Mouse (Mus musculus) hindbrain, embryonic 14.5 days (tissue): ENCODE measurements around the gene Spata21. TPM values are rescaled to one million over a fixed set of nuclear protein-coding genes. Genes with fewer than 3 reads are reported as not detected.
A peak's percentile ranks its signal among the peaks of the same experiment; 100 is the strongest.

Experiments used
- ATAC-seq: fragments of 200-750 bp; cut with Nextera tagmentation; 2 replicates; pipeline ENCODE4 v1.8.0; 2017; ENCODE audit warnings: moderate number of reproducible peaks, mild to moderate bottlenecking, moderate TSS enrichment, moderate library complexity; ENCODE audit not compliant: low FRiP score
- DNase-seq: peaks from one replicate; pipeline ENCODE4 v3.0.0-alpha.2; 2015; ENCODE audit warnings: low spot score
- H3K27ac ChIP-seq: fragments of 300-500 bp; sonication (generic); 2 replicates; pipeline ENCODE4 v1.5.1; 2014; ENCODE audit warnings: mild to moderate bottlenecking, moderate library complexity
- H3K27me3 ChIP-seq: fragments of 300-500 bp; sonication (generic); 2 replicates; pipeline ENCODE4 v1.6.1; 2014; ENCODE audit warnings: mild to moderate bottlenecking, low read length, mixed read lengths; ENCODE audit not compliant: control insufficient read depth, insufficient read depth
- H3K36me3 ChIP-seq: fragments of 300-500 bp; sonication (generic); replicated peaks from 2 replicates; pipeline ENCODE4 v1.6.1; 2014; ENCODE audit not compliant: control insufficient read depth, insufficient read depth
- H3K4me1 ChIP-seq: fragments of 300-500 bp; sonication (generic); replicated peaks from 2 replicates; pipeline ENCODE4 v1.6.1; 2014; ENCODE audit warnings: antibody characterized with exemption, low read length, mixed read lengths; ENCODE audit not compliant: control insufficient read depth, insufficient read depth
- H3K4me2 ChIP-seq: fragments of 300-500 bp; sonication (generic); replicated peaks from 2 replicates; pipeline ENCODE4 v1.6.1; 2014; ENCODE audit warnings: mild to moderate bottlenecking, moderate library complexity
- H3K4me3 ChIP-seq: fragments of 300-500 bp; sonication (generic); replicated peaks from 2 replicates; pipeline ENCODE4 v1.5.1; 2014; ENCODE audit warnings: mild to moderate bottlenecking, low read length
- H3K9ac ChIP-seq: fragments of 300-500 bp; sonication (generic); 2 replicates; pipeline ENCODE4 v1.6.1; 2014
- H3K9me3 ChIP-seq: fragments of 300-500 bp; sonication (generic); 2 replicates; pipeline ENCODE4 v1.6.1; 2016; ENCODE audit warnings: low read length; ENCODE audit not compliant: control insufficient read depth
- WGBS: fragments of 180-500 bp; shearing (Covaris S2); extraction: QIAGEN DNeasy Blood & Tissue Kit; methylation state at CpG from one replicate; pipeline ENCODE4 v1.1.7; 2014; 5-methylcytosine and 5-hydroxymethylcytosine counted together
- polyA plus RNA-seq: library from polyadenylated mRNA; unstranded; fragments of >200 nt; fragmentation: Nextera tagmentation; extraction: Ambion mirVana; gene quantifications from 2 replicates; pipeline ENCODE4 v1.2.1, GENCODE M21; 2014

Gene Spata21
- polyA plus RNA-seq = 0.46 and 0.96 TPM in 2 replicates

DNA sequence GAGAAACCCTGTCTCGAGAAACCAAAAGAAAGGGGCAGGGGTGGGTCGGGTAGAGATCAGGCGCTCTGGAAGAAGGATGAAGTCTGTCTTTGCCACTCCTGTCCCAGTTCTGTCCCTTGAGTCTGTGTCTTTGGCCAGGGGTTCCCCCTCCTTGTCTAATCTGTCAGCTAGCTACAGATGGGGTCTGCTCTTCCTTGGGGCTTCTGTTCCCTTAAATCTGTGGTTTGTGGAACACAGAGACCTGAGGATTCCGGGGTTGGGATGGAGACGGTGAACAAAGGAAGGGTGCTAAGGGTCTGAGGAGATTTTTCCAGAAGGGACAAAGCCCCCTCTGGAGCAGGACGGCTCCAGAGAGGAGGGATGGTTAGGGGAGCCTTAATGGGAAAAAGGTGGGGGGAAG lies at the start of gene Spata21:
Spata21 (plus strand) TSS at position 301 of the 400 bp plus-strand sequence.
- Histone ChIP-seq H3K27me3 (no peaks in the 10 kb centered on the region), H3K36me3 (no peaks in the 10 kb centered on the region), H3K9me3 (no peaks in the 10 kb centered on the region), H3K4me1 (no peaks in the 10 kb centered on the region), H3K4me3 (no peak within 1 kb of the TSS), H3K27ac (no peak within 1 kb of the TSS), H3K4me2 (no peak within 1 kb of the TSS), H3K9ac (no peak within 1 kb of the TSS)
- 80% methylated on average over 6 of the region's 6 CpGs for WGBS
- DNase-seq (no peak), ATAC-seq (no peak)

DNA sequence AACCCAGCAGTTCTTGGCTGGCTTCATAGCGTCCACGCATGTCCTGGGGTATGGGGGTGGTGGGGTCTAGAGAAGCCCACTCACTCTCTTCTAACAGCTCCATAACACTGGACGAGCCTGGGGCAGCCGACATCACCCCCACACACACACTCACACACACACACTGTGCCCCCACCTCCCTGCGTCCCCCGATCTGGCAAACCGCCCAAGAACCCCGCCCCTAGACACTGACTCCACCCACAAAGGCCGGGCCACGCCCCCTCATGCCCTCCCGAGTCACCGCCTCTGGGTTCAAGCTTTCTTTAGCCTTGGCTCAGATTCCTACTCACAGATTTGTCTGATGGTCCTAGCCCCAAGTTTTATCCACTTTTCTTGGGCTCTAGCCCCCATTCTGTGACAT lies 47.0 kb upstream of the Spata21 start:
- 51% methylated on average over 12 of the region's 12 CpGs for WGBS
- H3K27ac ChIP-seq = no peak overlapping the region

DNA sequence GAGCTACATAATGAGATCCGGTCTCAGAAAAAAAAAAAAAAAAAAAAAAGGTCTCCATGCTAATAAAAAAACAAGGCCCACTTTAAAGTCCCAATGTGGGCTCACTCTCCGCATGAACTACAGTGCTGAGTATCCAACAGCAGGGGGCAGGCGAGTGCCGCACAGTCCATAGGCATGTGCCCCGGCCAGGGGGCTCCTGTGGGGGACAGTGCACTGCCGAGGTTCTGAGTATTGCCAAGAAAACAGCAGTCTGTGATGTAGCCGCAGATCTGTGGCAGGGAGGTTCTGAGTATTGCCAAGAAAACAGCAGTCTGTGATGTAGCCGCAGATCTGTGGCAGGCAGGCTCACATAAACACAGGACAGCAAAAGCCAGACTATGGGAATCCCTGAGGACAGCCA lies 43.3 kb upstream of the Spata21 start:
- H3K36me3 ChIP-seq = peaks cover 24% of the 10 kb centered on the region
- no peak overlapping the region for H3K4me2 ChIP-seq
- H3K27me3 ChIP-seq = no peaks in the 10 kb centered on the region
- H3K9me3 ChIP-seq = no peaks in the 10 kb centered on the region
- ATAC-seq (0 out of 2 replicates have a peak, but pooled peaks have one; percentile 29), DNase-seq (peak; percentile 77)
- 0 out of 2 replicates have a peak overlapping the region, but pooled peaks have one; percentile 17 for H3K27ac ChIP-seq
- no peak overlapping the region for H3K9ac ChIP-seq
- peaks cover 17% of the 10 kb centered on the region for H3K4me1 ChIP-seq
- H3K4me3 ChIP-seq = no peak overlapping the region
- WGBS = 14% methylated on average over 8 of the region's 8 CpGs

More for the DNA sequence above, 47.0 kb upstream of the Spata21 start:
- Histone ChIP-seq H3K9me3 (no peaks in the 10 kb centered on the region), H3K27me3 (no peaks in the 10 kb centered on the region), H3K36me3 (peaks cover 48% of the 10 kb centered on the region), H3K4me1 (no peaks in the 10 kb centered on the region), H3K4me3 (no peak overlapping the region), H3K4me2 (no peak overlapping the region), H3K9ac (no peak overlapping the region)
- ATAC-seq (no peak), DNase-seq (no peak)

DNA sequence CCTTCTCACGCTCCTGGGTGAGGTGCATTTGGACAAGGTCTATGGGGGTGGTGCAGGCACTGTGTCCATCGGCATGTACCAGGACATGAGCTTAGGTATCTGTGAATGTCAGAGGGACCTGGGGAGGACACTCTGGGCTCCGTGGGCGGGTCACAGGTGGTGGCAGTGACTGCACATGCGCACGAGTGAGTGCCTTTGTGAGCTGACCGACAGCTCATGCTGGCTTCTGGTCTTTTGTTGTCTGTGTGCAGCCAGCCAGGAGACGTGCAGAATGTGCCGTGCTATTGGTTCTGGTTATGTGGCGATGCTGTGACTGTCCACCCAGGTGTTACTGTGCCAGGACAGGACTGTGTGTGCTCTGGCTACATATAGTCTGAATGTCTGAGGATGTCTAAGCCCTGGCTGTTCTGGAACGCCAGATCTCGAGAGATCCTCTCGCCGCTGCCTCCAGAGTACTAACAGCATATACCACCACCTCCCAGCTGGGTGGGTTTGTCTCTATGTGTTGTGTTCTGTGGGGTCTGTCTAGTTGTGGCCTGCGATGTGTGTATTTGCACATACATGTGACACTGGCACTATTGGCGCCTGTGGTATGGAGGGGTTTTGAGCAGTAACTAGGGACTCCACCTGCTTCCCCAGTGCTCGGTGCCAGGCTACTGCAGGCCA lies 39.2 kb upstream of the Spata21 start:
- Histone ChIP-seq H3K9ac (peak overlapping the region; percentile 49), H3K27me3 (no peaks in the 10 kb centered on the region), H3K4me2 (peak overlapping the region; percentile 35), H3K36me3 (0 out of 2 replicates have a peak, but pooled peaks cover 6% of the 10 kb centered on the region), H3K4me1 (peaks cover 34% of the 10 kb centered on the region), H3K4me3 (no peak overlapping the region), H3K9me3 (no peaks in the 10 kb centered on the region), H3K27ac (peak overlapping the region; percentile 95)
- 22% methylated on average over 17 of the region's 17 CpGs for WGBS
- ATAC-seq (peak; percentile 25), DNase-seq (peak; percentile 48)

DNA sequence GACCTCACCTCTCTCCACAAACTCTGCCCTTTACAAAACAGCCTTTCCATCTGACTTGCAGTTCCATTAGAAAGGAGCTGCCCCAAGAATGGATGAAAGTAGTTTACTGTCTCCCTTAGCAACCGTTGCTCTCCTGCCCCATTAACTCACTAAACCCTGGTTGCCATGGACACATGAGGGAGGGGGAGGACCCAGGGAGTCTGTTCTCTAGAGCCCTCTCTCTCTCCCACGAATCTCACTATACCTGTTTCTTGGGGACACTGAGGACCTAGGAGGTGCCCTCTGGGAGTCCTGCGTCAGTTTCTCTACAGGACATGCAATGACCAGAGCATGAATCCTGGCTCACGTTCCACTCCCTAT lies 38.7 kb upstream of the Spata21 start:
- peak overlapping the region; percentile 49 for H3K9ac ChIP-seq
- WGBS = 16% methylated on average over 4 of the region's 4 CpGs
- DNase-seq (peak; percentile 87), ATAC-seq (peak; percentile 71)
- no peaks in the 10 kb centered on the region for H3K9me3 ChIP-seq
- H3K4me1 ChIP-seq = peaks cover 37% of the 10 kb centered on the region
- no peaks in the 10 kb centered on the region for H3K27me3 ChIP-seq
- H3K36me3 ChIP-seq = 0 out of 2 replicates have a peak, but pooled peaks cover 6% of the 10 kb centered on the region
- peak overlapping the region; percentile 35 for H3K4me2 ChIP-seq
- H3K4me3 ChIP-seq = no peak overlapping the region
- peak overlapping the region; percentile 95 for H3K27ac ChIP-seq

DNA sequence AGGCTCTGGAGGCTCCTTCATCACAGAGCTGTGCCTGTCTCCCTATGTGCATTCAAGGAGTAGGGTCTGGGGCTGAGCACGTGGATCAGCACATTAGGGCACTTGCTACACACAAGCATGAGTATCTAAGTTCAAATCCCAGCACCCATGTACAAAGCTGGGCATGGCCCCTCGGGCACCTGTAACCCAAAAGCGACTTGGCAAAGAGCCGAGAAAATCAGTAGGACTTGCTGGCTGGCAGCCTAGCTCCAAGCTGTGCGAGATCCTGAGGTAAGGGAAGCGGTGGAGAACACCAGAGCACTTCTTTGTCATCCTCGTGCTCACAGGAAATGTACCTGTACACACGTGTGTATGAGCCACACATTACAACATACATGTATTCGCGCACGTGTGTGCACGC lies 35.7 kb upstream of the Spata21 start:
- H3K4me2 ChIP-seq = no peak overlapping the region
- no peaks in the 10 kb centered on the region for H3K27me3 ChIP-seq
- no peak overlapping the region for H3K4me3 ChIP-seq
- 80% methylated on average over 12 of the region's 12 CpGs for WGBS
- no peaks in the 10 kb centered on the region; the same call in 1 of the 2 replicates for H3K36me3 ChIP-seq
- no peak overlapping the region for H3K9ac ChIP-seq
- DNase-seq (no peak), ATAC-seq (no peak)
- H3K9me3 ChIP-seq = no peaks in the 10 kb centered on the region
- peaks cover 37% of the 10 kb centered on the region for H3K4me1 ChIP-seq
- H3K27ac ChIP-seq = no peak overlapping the region

DNA sequence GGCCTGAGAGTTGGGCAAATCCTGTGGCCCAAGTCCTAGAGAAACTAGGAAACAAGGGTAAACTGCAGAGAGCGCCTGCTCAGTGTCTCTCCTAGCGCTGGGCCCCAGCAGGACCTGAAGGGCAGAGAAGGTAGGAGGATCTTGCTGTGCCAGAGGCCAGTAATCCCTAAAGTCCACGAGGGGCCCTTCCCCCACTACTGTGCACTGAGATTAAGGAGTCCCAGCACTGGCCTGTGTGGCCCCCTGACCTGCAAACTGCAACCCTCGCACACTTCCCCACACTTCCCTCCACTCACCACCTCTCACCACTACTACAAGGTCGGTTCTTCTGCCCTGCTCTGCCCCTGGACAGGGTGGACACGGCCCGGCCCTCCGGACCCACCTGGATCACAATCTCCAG lies 35.0 kb upstream of the Spata21 start:
- 49% methylated on average over 8 of the region's 8 CpGs for WGBS
- 0 out of 2 replicates have a peak overlapping the region, but pooled peaks have one; percentile 10 for H3K4me3 ChIP-seq
- DNase-seq (no peak), ATAC-seq (no peak; the same call in 1 of the 2 replicates)
- H3K4me1 ChIP-seq = peaks cover 37% of the 10 kb centered on the region
- H3K9ac ChIP-seq = peak overlapping the region; percentile 46; the same call in 1 of the 2 replicates
- no peaks in the 10 kb centered on the region for H3K9me3 ChIP-seq
- no peaks in the 10 kb centered on the region for H3K27me3 ChIP-seq
- H3K36me3 ChIP-seq = no peaks in the 10 kb centered on the region; the same call in 1 of the 2 replicates
- H3K27ac ChIP-seq = peak overlapping the region; percentile 86
- H3K4me2 ChIP-seq = peak overlapping the region; percentile 48

DNA sequence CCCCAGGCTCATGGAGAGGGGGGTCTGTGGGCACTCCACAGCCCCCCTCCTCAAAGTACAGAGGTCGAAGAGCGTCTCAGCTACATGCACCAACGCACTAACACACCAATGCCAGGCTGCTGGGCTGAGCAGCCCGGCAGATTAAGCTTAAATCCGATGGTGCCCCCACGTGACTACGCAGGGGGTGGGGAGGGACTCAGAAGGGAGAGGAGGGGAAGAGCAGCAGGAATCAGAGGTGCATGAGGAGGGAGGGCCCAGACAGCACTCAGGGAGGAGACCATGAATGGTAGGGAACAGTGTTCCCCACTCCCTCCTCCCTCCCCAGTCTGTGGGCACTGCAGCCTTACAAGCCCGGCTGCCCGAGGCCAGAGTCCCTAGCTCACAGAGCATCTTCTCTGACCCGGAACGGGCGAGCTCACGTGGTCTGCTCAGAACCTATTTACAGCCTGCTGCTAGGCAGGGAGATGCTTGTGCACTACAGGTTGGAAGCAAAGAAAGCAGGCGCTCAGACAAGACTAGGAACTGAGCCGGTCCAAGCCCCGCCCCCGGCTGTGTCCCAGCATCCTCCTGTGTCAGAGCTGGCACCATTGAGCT lies 34.5 kb upstream of the Spata21 start:
- 24% methylated on average over 17 of the region's 17 CpGs for WGBS
- H3K4me3 ChIP-seq = 0 out of 2 replicates have a peak overlapping the region, but pooled peaks have one; percentile 10
- DNase-seq (peak; percentile 62), ATAC-seq (peak; percentile 47)
- no peaks in the 10 kb centered on the region for H3K27me3 ChIP-seq
- H3K9ac ChIP-seq = peak overlapping the region; percentile 46
- H3K4me1 ChIP-seq = peaks cover 32% of the 10 kb centered on the region
- H3K36me3 ChIP-seq = no peaks in the 10 kb centered on the region; the same call in 1 of the 2 replicates
- no peaks in the 10 kb centered on the region for H3K9me3 ChIP-seq
- peak overlapping the region; percentile 86 for H3K27ac ChIP-seq
- peak overlapping the region; percentile 48 for H3K4me2 ChIP-seq

DNA sequence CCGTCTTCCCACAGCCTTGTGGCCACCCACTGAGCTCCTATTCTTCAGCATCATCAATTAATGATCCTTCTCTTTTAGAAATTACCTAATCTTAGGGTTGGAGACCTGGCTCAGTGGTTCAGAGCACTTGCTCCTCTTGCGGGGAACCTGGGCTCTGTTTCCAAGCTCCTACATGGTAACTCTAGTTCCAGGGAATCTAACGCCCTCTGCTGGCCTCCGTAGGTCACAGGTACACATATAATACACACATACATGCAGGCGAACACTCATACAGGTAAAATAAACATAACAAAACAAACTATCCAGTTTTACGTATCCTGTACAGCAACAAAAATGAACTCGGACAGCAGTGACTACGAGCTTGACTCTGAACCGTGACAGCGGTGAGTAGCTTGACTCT lies 31.2 kb upstream of the Spata21 start:
- Histone ChIP-seq H3K27me3 (no peaks in the 10 kb centered on the region), H3K4me1 (peaks cover 24% of the 10 kb centered on the region), H3K4me3 (no peak overlapping the region), H3K4me2 (no peak overlapping the region), H3K27ac (no peak overlapping the region), H3K36me3 (no peaks in the 10 kb centered on the region; the same call in 1 of the 2 replicates), H3K9ac (no peak overlapping the region), H3K9me3 (no peaks in the 10 kb centered on the region)
- WGBS = 95% methylated on average over 10 of the region's 10 CpGs
- DNase-seq (no peak), ATAC-seq (no peak)
